Mouse (Mus musculus) limb, embryonic 10.5 days (tissue): Measurements from ENCODE around the gene Slc38a1. TPM values are rescaled to one million over a fixed set of nuclear protein-coding genes. Genes with fewer than 3 reads are reported as not detected.
A peak's percentile ranks its signal among the peaks of the same experiment; 100 is the strongest.

Source experiments
- DNase-seq: peaks from one replicate; pipeline ENCODE4 v3.0.0-alpha.2; 2017; ENCODE audit warnings: low spot score
- H3K27ac ChIP-seq: fragments of 300-500 bp; sonication (generic); 2 replicates; pipeline ENCODE4 v1.5.1; 2016; ENCODE audit warnings: mild to moderate bottlenecking
- H3K27me3 ChIP-seq: fragments of 300-500 bp; sonication (generic); 2 replicates; pipeline ENCODE4 v1.6.1; 2016; ENCODE audit warnings: low read depth, mild to moderate bottlenecking; ENCODE audit not compliant: poor library complexity, severe bottlenecking
- H3K36me3 ChIP-seq: fragments of 300-500 bp; sonication (generic); 2 replicates; pipeline ENCODE4 v1.6.1; 2016; ENCODE audit warnings: mild to moderate bottlenecking, moderate library complexity
- H3K4me1 ChIP-seq: fragments of 300-500 bp; sonication (generic); 2 replicates; pipeline ENCODE4 v1.6.1; 2016
- H3K4me3 ChIP-seq: fragments of 300-500 bp; sonication (generic); 2 replicates; pipeline ENCODE4 v1.5.1; 2016; ENCODE audit warnings: mild to moderate bottlenecking, moderate library complexity
- H3K9me3 ChIP-seq: fragments of 300-500 bp; sonication (generic); replicated peaks from 2 replicates; pipeline ENCODE4 v1.6.1; 2016; ENCODE audit warnings: mild to moderate bottlenecking
- WGBS: fragments of 180-500 bp; shearing (Covaris S2); methylation state at CpG from one replicate; pipeline ENCODE4 v1.1.7; 2016; 5-methylcytosine and 5-hydroxymethylcytosine counted together
- polyA plus RNA-seq: library from polyadenylated mRNA; unstranded; fragments of >200 nt; fragmentation: Nextera tagmentation; extraction: Ambion mirVana; gene quantifications from 2 replicates; pipeline ENCODE4 v1.2.1, GENCODE M21; 2016

Slc38a1 gene
- polyA plus RNA-seq, 1 experiment from 2014 or later: 149 TPM

- H3K4me3 ChIP-seq: no peak overlapping the region
- H3K27ac ChIP-seq: peak overlapping the region; percentile 27
- no peaks in the 10 kb centered on the region for H3K27me3 ChIP-seq
- whole genome bisulfite sequencing: 48% methylated on average over 8 of the region's 8 CpGs
- H3K9me3 ChIP-seq: no peaks in the 10 kb centered on the region
- DNase-seq: peak; percentile 46
- H3K36me3 ChIP-seq: no peaks in the 10 kb centered on the region
- peaks cover 29% of the 10 kb centered on the region for H3K4me1 ChIP-seq
Measured at GRCm38 (mm10) chr15:96654714-96655113, 12.0 kb upstream of the Slc38a1 start.

- H3K4me1 ChIP-seq: peaks cover 23% of the 10 kb centered on the region
- 94% methylated on average over 16 of the region's 16 CpGs for WGBS
- no peaks in the 10 kb centered on the region for H3K36me3 ChIP-seq
- no peak overlapping the region for H3K27ac ChIP-seq
- DNase-seq: no peak
- no peaks in the 10 kb centered on the region for H3K27me3 ChIP-seq
- no peak overlapping the region for H3K4me3 ChIP-seq
- no peaks in the 10 kb centered on the region for H3K9me3 ChIP-seq
Measured at GRCm38 (mm10) chr15:96653011-96653410, 10.3 kb upstream of the Slc38a1 start.

GRCm38 (mm10) chr15:96652531-96652930 is 9.8 kb upstream of the Slc38a1 start:
- no peak for DNase-seq
- 93% methylated on average over 10 of the region's 10 CpGs for WGBS
- Histone ChIP-seq H3K4me3 (no peak overlapping the region), H3K36me3 (no peaks in the 10 kb centered on the region), H3K9me3 (no peaks in the 10 kb centered on the region), H3K4me1 (peaks cover 22% of the 10 kb centered on the region), H3K27ac (no peak overlapping the region), H3K27me3 (no peaks in the 10 kb centered on the region)

GRCm38 (mm10) chr15:96647376-96647775 is 4.7 kb upstream of the Slc38a1 start:
- H3K36me3 ChIP-seq: no peaks in the 10 kb centered on the region
- peak overlapping the region; percentile 30; the same call in 1 of the 2 replicates for H3K27ac ChIP-seq
- peaks cover 22% of the 10 kb centered on the region for H3K4me1 ChIP-seq
- no peaks in the 10 kb centered on the region for H3K27me3 ChIP-seq
- H3K9me3 ChIP-seq: no peaks in the 10 kb centered on the region
- WGBS: 30% methylated on average over 14 of the region's 15 CpGs
- H3K4me3 ChIP-seq: peak overlapping the region; percentile 33; the same call in 1 of the 2 replicates
- DNase-seq: peak; percentile 53

- Histone ChIP-seq H3K36me3 (peaks cover 29% of the 10 kb centered on the region), H3K27ac (peak overlapping the region; percentile 99), H3K4me1 (peaks cover 36% of the 10 kb centered on the region), H3K4me3 (peak overlapping the region; percentile 76), H3K27me3 (no peaks in the 10 kb centered on the region), H3K9me3 (no peaks in the 10 kb centered on the region)
- WGBS: under 1% methylated on average over 31 of the region's 31 CpGs
- peak; percentile 83 for DNase-seq
Measured at GRCm38 (mm10) chr15:96641821-96642435, 785 bp downstream of the Slc38a1 start.

GRCm38 (mm10) chr15:96641111-96641820 is 1.4 kb downstream of the Slc38a1 start:
- Histone ChIP-seq H3K4me1 (peaks cover 34% of the 10 kb centered on the region), H3K27me3 (no peaks in the 10 kb centered on the region), H3K27ac (peak overlapping the region; percentile 99), H3K4me3 (peak overlapping the region; percentile 76), H3K9me3 (no peaks in the 10 kb centered on the region), H3K36me3 (peaks cover 36% of the 10 kb centered on the region)
- under 1% methylated on average over 63 of the region's 63 CpGs for WGBS
- DNase-seq: peak; percentile 87

- Histone ChIP-seq H3K4me1 (peaks cover 34% of the 10 kb centered on the region), H3K27me3 (no peaks in the 10 kb centered on the region), H3K9me3 (no peaks in the 10 kb centered on the region), H3K27ac (peak overlapping the region; percentile 99), H3K4me3 (peak overlapping the region; percentile 76), H3K36me3 (peaks cover 44% of the 10 kb centered on the region)
- DNase-seq: peak; percentile 65
- WGBS: 8% methylated on average over 16 of the region's 16 CpGs
Measured at GRCm38 (mm10) chr15:96640291-96640985, 2.3 kb downstream of the Slc38a1 start.

GRCm38 (mm10) chr15:96639630-96640029 is 3.1 kb downstream of the Slc38a1 start:
- DNase-seq: no peak
- H3K9me3 ChIP-seq: no peaks in the 10 kb centered on the region
- H3K36me3 ChIP-seq: peaks cover 52% of the 10 kb centered on the region
- peak overlapping the region; percentile 99; the same call in 1 of the 2 replicates for H3K27ac ChIP-seq
- H3K4me1 ChIP-seq: peaks cover 34% of the 10 kb centered on the region
- no peaks in the 10 kb centered on the region for H3K27me3 ChIP-seq
- 79% methylated on average over 8 of the region's 8 CpGs for WGBS
- peak overlapping the region; percentile 76 for H3K4me3 ChIP-seq

GRCm38 (mm10) chr15:96638656-96639055 is 4.1 kb downstream of the Slc38a1 start:
- Histone ChIP-seq H3K27ac (no peak overlapping the region), H3K36me3 (peaks cover 61% of the 10 kb centered on the region), H3K27me3 (no peaks in the 10 kb centered on the region), H3K4me1 (peaks cover 29% of the 10 kb centered on the region), H3K4me3 (0 out of 2 replicates have a peak overlapping the region, but pooled peaks have one; percentile 76), H3K9me3 (no peaks in the 10 kb centered on the region)
- no peak for DNase-seq
- 79% methylated on average over 2 of the region's 2 CpGs for WGBS

GRCm38 (mm10) chr15:96638173-96638572 is 4.5 kb downstream of the Slc38a1 start:
- no peak for DNase-seq
- Histone ChIP-seq H3K4me3 (no peak overlapping the region), H3K9me3 (no peaks in the 10 kb centered on the region), H3K27ac (no peak overlapping the region), H3K27me3 (no peaks in the 10 kb centered on the region), H3K36me3 (peaks cover 65% of the 10 kb centered on the region), H3K4me1 (peaks cover 24% of the 10 kb centered on the region)
- WGBS: 69% methylated on average over 10 of the region's 10 CpGs

- no peak for DNase-seq
- no peak overlapping the region for H3K27ac ChIP-seq
- peaks cover 22% of the 10 kb centered on the region for H3K4me1 ChIP-seq
- no peaks in the 10 kb centered on the region for H3K9me3 ChIP-seq
- H3K4me3 ChIP-seq: no peak overlapping the region
- WGBS: 88% methylated on average over 19 of the region's 19 CpGs
- no peaks in the 10 kb centered on the region for H3K27me3 ChIP-seq
- peaks cover 98% of the 10 kb centered on the region for H3K36me3 ChIP-seq
Measured at GRCm38 (mm10) chr15:96634670-96635405, 7.9 kb downstream of the Slc38a1 start.

- H3K27ac ChIP-seq: no peak overlapping the region
- no peaks in the 10 kb centered on the region for H3K9me3 ChIP-seq
- peaks cover 97% of the 10 kb centered on the region for H3K36me3 ChIP-seq
- H3K4me3 ChIP-seq: no peak overlapping the region
- 95% methylated on average over 5 of the region's 5 CpGs for WGBS
- 0 out of 2 replicates have a peak, but pooled peaks cover 5% of the 10 kb centered on the region for H3K4me1 ChIP-seq
- no peaks in the 10 kb centered on the region for H3K27me3 ChIP-seq
- no peak for DNase-seq
Measured at GRCm38 (mm10) chr15:96632201-96632600, 10.5 kb downstream of the Slc38a1 start.
